Mouse (Mus musculus): ENCODE results near the gene Dtl.

- TF ChIP-seq EP300 (IDR thresholded peaks at IDR 0.05): no peak
- no peak for TF ChIP-seq CTCF (IDR thresholded peaks at IDR 0.05)
Observed at GRCm38 (mm10) chr1:191496676-191497075, 78.7 kb downstream of the Dtl start.

All from lung, postnatal 0 days (tissue).